Mouse (Mus musculus) neural tube, embryonic 15.5 days (tissue): ENCODE data around the gene Dhx40. TPM values are rescaled to one million over a fixed set of nuclear protein-coding genes. Genes with fewer than 3 reads are reported as not detected.
"Not testable (repeated sequence)": the region's sequence is repeated elsewhere in the genome, so short reads cannot be mapped to it uniquely, and the experiment has no call there.

Experiments used
- ATAC-seq: fragments of 200-750 bp; cut with Nextera tagmentation; 2 replicates; pipeline ENCODE4 v1.8.0; 2017; ENCODE audit warnings: mild to moderate bottlenecking, moderate TSS enrichment, moderate library complexity; ENCODE audit not compliant: low FRiP score
- H3K27ac ChIP-seq: fragments of 300-500 bp; sonication (generic); replicated peaks from 2 replicates; pipeline ENCODE4 v1.5.1; 2015; ENCODE audit warnings: mild to moderate bottlenecking, inconsistent platforms
- H3K27me3 ChIP-seq: fragments of 300-500 bp; sonication (generic); replicated peaks from 2 replicates; pipeline ENCODE4 v1.6.1; 2015; ENCODE audit warnings: inconsistent platforms
- H3K36me3 ChIP-seq: fragments of 300-500 bp; sonication (generic); 2 replicates; pipeline ENCODE4 v1.6.1; 2015; ENCODE audit warnings: inconsistent platforms
- H3K4me1 ChIP-seq: fragments of 300-500 bp; sonication (generic); 2 replicates; pipeline ENCODE4 v1.6.1; 2015; ENCODE audit warnings: inconsistent platforms
- H3K4me2 ChIP-seq: fragments of 300-500 bp; sonication (generic); 2 replicates; pipeline ENCODE4 v1.6.1; 2015; ENCODE audit warnings: inconsistent platforms, mild to moderate bottlenecking, moderate library complexity
- H3K4me3 ChIP-seq: fragments of 300-500 bp; sonication (generic); replicated peaks from 2 replicates; pipeline ENCODE4 v1.5.1; 2015; ENCODE audit warnings: mild to moderate bottlenecking, inconsistent platforms
- H3K9ac ChIP-seq: fragments of 300-500 bp; sonication (generic); replicated peaks from 2 replicates; pipeline ENCODE4 v1.6.1; 2015; ENCODE audit warnings: mild to moderate bottlenecking, inconsistent platforms
- H3K9me3 ChIP-seq: fragments of 300-500 bp; sonication (generic); replicated peaks from 2 replicates; pipeline ENCODE4 v1.6.1; 2016; ENCODE audit warnings: inconsistent platforms
- whole genome bisulfite sequencing: fragments of 180-500 bp; shearing (Covaris S2); methylation state at CpG from one replicate; pipeline ENCODE4 v1.1.7; 2015; ENCODE audit warnings: mixed read lengths; 5-methylcytosine and 5-hydroxymethylcytosine counted together
- polyA plus RNA-seq: library from polyadenylated mRNA; unstranded; fragments of >200 nt; fragmentation: Nextera tagmentation; extraction: Ambion mirVana; gene quantifications from 2 replicates; pipeline ENCODE4 v1.2.1, GENCODE M21; 2015

Gene Dhx40
- polyA plus RNA-seq, 1 experiment from 2014 or later: 15.5 TPM

GRCm38 (mm10) chr11:86742605-86743004, 64.9 kb downstream of the Dhx40 start:
- Histone ChIP-seq H3K4me3 (no peak overlapping the region), H3K9me3 (no peaks in the 10 kb centered on the region), H3K36me3 (no peaks in the 10 kb centered on the region), H3K27me3 (no peaks in the 10 kb centered on the region), H3K4me2 (no peak overlapping the region), H3K4me1 (peaks cover 17% of the 10 kb centered on the region), H3K9ac (no peak overlapping the region), H3K27ac (no peak overlapping the region)
- WGBS: 71% methylated on average over 2 of the region's 2 CpGs
- ATAC-seq: no peak

GRCm38 (mm10) chr11:86741505-86741904, 66.0 kb downstream of the Dhx40 start:
- Histone ChIP-seq H3K36me3 (no peaks in the 10 kb centered on the region), H3K9me3 (no peaks in the 10 kb centered on the region), H3K9ac (no peak overlapping the region), H3K4me1 (peaks cover 13% of the 10 kb centered on the region), H3K27ac (no peak overlapping the region), H3K4me2 (no peak overlapping the region), H3K27me3 (no peaks in the 10 kb centered on the region), H3K4me3 (no peak overlapping the region)
- 97% methylated on average over 5 of the region's 5 CpGs for WGBS
- no peak for ATAC-seq

GRCm38 (mm10) chr11:86739470-86739869, 68.1 kb downstream of the Dhx40 start:
- no peak overlapping the region for H3K4me2 ChIP-seq
- 99% methylated on average over 2 of the region's 2 CpGs for WGBS
- H3K4me1 ChIP-seq: no peaks in the 10 kb centered on the region
- no peak overlapping the region for H3K9ac ChIP-seq
- no peak for ATAC-seq
- no peak overlapping the region for H3K27ac ChIP-seq
- no peak overlapping the region for H3K4me3 ChIP-seq
- no peaks in the 10 kb centered on the region for H3K9me3 ChIP-seq
- 0 out of 2 replicates have a peak, but pooled peaks cover 1% of the 10 kb centered on the region for H3K36me3 ChIP-seq
- H3K27me3 ChIP-seq: no peaks in the 10 kb centered on the region

DNA sequence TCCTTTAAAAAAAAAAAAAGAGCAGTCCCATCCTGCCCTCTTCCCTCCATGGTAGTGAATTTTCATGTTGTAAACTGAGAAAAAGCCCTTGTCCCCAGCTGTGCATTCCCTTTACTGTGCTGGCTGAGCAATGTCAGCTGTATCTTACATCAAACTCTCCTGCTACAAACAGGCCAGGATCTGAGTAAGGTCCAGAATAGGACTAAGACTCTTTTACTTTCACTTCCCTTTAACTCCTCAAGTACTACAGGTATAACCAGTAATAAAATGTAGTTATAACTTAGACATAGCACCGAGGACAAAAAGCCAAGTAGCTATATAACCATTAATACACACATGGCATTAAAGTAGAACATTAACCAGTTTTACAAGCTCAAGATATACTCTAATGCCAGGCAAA, 68.6 kb downstream of the Dhx40 start:
- H3K9ac ChIP-seq: no peak overlapping the region
- WGBS: 88% methylated on average over 1 of the region's 1 CpGs

GRCm38 (mm10) chr11:86738308-86738707, 69.2 kb downstream of the Dhx40 start:
- not testable (repeated sequence) for H3K4me2 ChIP-seq, ATAC-seq, H3K36me3 ChIP-seq, H3K27ac ChIP-seq, H3K9me3 ChIP-seq, H3K4me3 ChIP-seq, H3K27me3 ChIP-seq, H3K9ac ChIP-seq, H3K4me1 ChIP-seq
- 93% methylated on average over 1 of the region's 1 CpGs for WGBS

More for the DNA sequence above, 68.6 kb downstream of the Dhx40 start:
- H3K4me2 ChIP-seq: no peak overlapping the region
- H3K27ac ChIP-seq: no peak overlapping the region
- no peaks in the 10 kb centered on the region for H3K4me1 ChIP-seq
- H3K27me3 ChIP-seq: no peaks in the 10 kb centered on the region
- no peaks in the 10 kb centered on the region for H3K9me3 ChIP-seq
- no peak overlapping the region for H3K4me3 ChIP-seq
- 0 out of 2 replicates have a peak, but pooled peaks cover 5% of the 10 kb centered on the region for H3K36me3 ChIP-seq
- ATAC-seq: no peak

DNA sequence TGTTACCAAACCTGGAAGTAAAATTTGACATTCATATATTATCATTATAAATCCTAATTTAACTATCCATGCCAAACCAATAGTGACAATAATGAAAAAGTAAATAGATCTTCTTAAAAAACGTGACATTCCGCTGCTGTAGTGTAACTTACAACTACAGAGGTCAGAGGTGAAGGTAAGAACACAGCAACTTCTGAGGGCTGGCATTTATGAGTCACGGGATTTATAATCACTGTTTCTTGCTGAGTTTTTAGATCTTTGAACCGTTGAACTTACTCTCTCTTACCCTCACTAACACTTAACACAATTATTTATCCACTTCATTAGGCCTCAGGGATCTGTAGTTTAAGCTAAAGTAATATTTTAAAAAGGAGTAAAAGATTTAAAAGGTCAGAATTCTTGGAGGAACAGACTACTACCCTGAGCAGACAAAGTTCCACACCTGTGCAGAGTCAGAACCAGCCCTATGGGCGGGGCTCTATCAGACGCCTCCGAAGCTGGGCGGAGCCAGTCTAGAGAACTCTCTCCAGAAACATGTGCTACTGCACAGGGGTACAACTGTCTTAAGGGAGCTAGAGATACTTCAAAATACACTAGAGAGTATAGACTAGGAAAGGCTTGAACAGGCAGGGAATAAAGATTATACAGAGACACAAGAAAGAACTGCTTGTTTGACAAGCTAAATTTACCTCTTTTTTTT, 70.1 kb downstream of the Dhx40 start:
- no peaks in the 10 kb centered on the region for H3K27me3 ChIP-seq
- H3K36me3 ChIP-seq: peaks cover 12% of the 10 kb centered on the region
- no peak for ATAC-seq
- no peak overlapping the region for H3K9ac ChIP-seq
- H3K4me3 ChIP-seq: no peak overlapping the region
- H3K4me2 ChIP-seq: no peak overlapping the region
- no peaks in the 10 kb centered on the region for H3K9me3 ChIP-seq
- H3K4me1 ChIP-seq: no peaks in the 10 kb centered on the region
- no peak overlapping the region for H3K27ac ChIP-seq
- WGBS: 73% methylated on average over 8 of the region's 8 CpGs

DNA sequence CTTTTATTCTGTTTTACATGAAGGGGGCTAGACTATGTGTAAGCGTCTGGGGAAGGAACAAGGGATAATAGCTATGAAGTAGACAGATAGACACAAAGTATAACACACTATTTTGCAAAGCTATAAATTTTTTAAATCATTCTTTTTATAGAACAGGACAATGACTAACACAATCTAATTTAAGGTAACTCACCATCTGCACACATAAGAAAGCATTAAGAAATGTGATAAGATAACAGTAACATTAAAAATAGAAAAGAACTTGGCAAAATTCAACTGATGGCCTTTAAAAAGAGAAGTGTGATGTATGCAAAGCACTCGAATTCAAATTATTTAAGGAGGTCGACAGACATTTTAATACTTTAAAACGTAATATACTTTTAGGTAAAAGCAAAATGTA, 72.6 kb downstream of the Dhx40 start:
- 90% methylated on average over 4 of the region's 4 CpGs for WGBS
- no peak overlapping the region for H3K9ac ChIP-seq
- H3K4me2 ChIP-seq: no peak overlapping the region
- H3K4me3 ChIP-seq: no peak overlapping the region
- ATAC-seq: no peak
- no peaks in the 10 kb centered on the region for H3K9me3 ChIP-seq
- no peaks in the 10 kb centered on the region for H3K4me1 ChIP-seq
- H3K27ac ChIP-seq: no peak overlapping the region
- H3K27me3 ChIP-seq: no peaks in the 10 kb centered on the region
- H3K36me3 ChIP-seq: peaks cover 25% of the 10 kb centered on the region

GRCm38 (mm10) chr11:86734241-86734939, 73.2 kb downstream of the Dhx40 start:
- WGBS: 79% methylated on average over 10 of the region's 10 CpGs
- ATAC-seq: no peak
- H3K9me3 ChIP-seq: no peaks in the 10 kb centered on the region
- H3K27me3 ChIP-seq: no peaks in the 10 kb centered on the region
- H3K36me3 ChIP-seq: peaks cover 29% of the 10 kb centered on the region
- H3K9ac ChIP-seq: no peak overlapping the region
- no peak overlapping the region for H3K27ac ChIP-seq
- H3K4me1 ChIP-seq: no peaks in the 10 kb centered on the region
- no peak overlapping the region for H3K4me2 ChIP-seq
- no peak overlapping the region for H3K4me3 ChIP-seq

GRCm38 (mm10) chr11:86731443-86731842, 76.1 kb downstream of the Dhx40 start:
- no peak for ATAC-seq
- H3K9me3 ChIP-seq: no peaks in the 10 kb centered on the region
- H3K36me3 ChIP-seq: peaks cover 44% of the 10 kb centered on the region
- H3K4me1 ChIP-seq: no peaks in the 10 kb centered on the region
- H3K27ac ChIP-seq: no peak overlapping the region
- WGBS: 90% methylated on average over 2 of the region's 2 CpGs
- no peaks in the 10 kb centered on the region for H3K27me3 ChIP-seq
- H3K9ac ChIP-seq: no peak overlapping the region
- H3K4me3 ChIP-seq: no peak overlapping the region
- H3K4me2 ChIP-seq: no peak overlapping the region

GRCm38 (mm10) chr11:86725607-86726006, 81.9 kb downstream of the Dhx40 start:
- H3K27me3 ChIP-seq: no peaks in the 10 kb centered on the region
- H3K4me1 ChIP-seq: no peaks in the 10 kb centered on the region
- H3K9me3 ChIP-seq: no peaks in the 10 kb centered on the region
- no peak overlapping the region for H3K4me2 ChIP-seq
- no peak overlapping the region for H3K4me3 ChIP-seq
- ATAC-seq: no peak
- peaks cover 55% of the 10 kb centered on the region for H3K36me3 ChIP-seq
- H3K27ac ChIP-seq: no peak overlapping the region
- H3K9ac ChIP-seq: no peak overlapping the region

DNA sequence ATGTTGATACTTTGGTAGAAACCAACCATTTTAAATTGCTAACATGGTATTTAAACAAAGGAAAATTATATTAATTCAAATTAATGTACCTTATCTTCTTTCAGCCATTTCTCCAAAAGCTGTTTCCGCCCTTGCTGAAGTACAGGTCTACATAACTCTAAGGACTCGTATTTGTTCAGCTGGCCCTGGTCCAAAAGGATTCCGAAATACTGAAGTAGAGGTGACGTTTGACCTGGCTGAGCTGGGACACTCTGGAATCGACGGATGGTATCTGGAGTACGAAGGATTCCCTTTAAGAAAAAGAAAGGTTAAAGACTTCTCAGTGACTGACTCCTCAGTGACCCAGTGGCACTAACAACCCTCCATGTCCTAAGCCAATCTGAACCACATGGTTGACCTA, 82.6 kb downstream of the Dhx40 start:
- H3K9me3 ChIP-seq: no peaks in the 10 kb centered on the region
- H3K36me3 ChIP-seq: peaks cover 59% of the 10 kb centered on the region
- ATAC-seq: no peak
- H3K4me2 ChIP-seq: no peak overlapping the region
- 91% methylated on average over 7 of the region's 7 CpGs for WGBS
- no peaks in the 10 kb centered on the region for H3K27me3 ChIP-seq
- H3K9ac ChIP-seq: no peak overlapping the region
- no peak overlapping the region for H3K27ac ChIP-seq
- H3K4me3 ChIP-seq: no peak overlapping the region
- no peaks in the 10 kb centered on the region for H3K4me1 ChIP-seq

GRCm38 (mm10) chr11:86724004-86724403, 83.5 kb downstream of the Dhx40 start:
- peaks cover 61% of the 10 kb centered on the region for H3K36me3 ChIP-seq
- H3K27me3 ChIP-seq: no peaks in the 10 kb centered on the region
- 91% methylated on average over 3 of the region's 3 CpGs for WGBS
- no peak for ATAC-seq
- no peak overlapping the region for H3K4me3 ChIP-seq
- H3K4me2 ChIP-seq: no peak overlapping the region
- no peak overlapping the region for H3K9ac ChIP-seq
- H3K27ac ChIP-seq: no peak overlapping the region
- no peaks in the 10 kb centered on the region for H3K9me3 ChIP-seq
- no peaks in the 10 kb centered on the region for H3K4me1 ChIP-seq
